Mouse (Mus musculus) lung, postnatal 0 days (tissue): ENCODE measurements around the gene Adgrg5.

Experiments
- CTCF ChIP-seq: IDR thresholded peaks from 2 replicates; pipeline ENCODE4 v1.5.1; 2016; ENCODE audit warnings: antibody characterized with exemption, mild to moderate bottlenecking
- EP300 ChIP-seq: IDR thresholded peaks from 2 replicates; pipeline ENCODE4 v1.6.1; 2016; ENCODE audit warnings: antibody characterized with exemption, mild to moderate bottlenecking, control low read depth

DNA sequence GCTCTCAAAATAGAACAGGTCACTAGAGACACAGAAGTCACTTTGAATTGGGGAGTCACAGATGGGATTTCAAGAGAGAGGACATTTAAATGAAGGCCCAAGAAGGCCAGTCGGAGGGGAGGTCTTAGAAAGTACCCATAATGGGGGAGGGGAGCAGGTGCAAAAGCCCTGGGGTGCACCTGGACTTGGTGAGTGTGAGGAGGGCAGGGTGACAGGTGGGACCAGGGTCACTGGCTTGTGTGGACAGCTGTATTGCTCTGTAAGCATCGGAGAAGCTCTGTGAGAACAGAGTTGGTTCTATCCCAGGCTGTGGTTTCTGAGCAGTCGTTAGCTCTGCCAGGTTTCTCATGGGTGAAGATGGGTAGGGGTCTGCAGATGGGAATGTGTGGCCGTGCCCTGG is 68.5 kb downstream of the Adgrg5 start:
- TF ChIP-seq CTCF (no peak), EP300 (no peak)
